Mouse (Mus musculus): ENCODE results near the gene Pias4. TPM values are rescaled to one million over a fixed set of nuclear protein-coding genes. Genes with fewer than 3 reads are reported as not detected.

Gene Pias4
- total and polyA plus RNA-seq, 2 experiments = 8.9 to 17.8 TPM

GRCm38 (mm10) chr10:81180946-81181345, 13.2 kb upstream of the Pias4 start:
- Histone ChIP-seq H3K9ac (ENCODE audit: low read depth, low read length) (no peak overlapping the region), H3K79me2 (ENCODE audit: control insufficient read depth, insufficient read depth, low read length) (peaks cover 29% of the 10 kb centered on the region), H3K36me3 (ENCODE audit: control insufficient read depth, insufficient read depth, low read length) (peaks cover 44% of the 10 kb centered on the region), H3K4me1 (ENCODE audit: control insufficient read depth, insufficient read depth, low read length) (peaks cover 20% of the 10 kb centered on the region), H3K4me3 (ENCODE audit: insufficient read depth, low read depth, low read length) (no peak overlapping the region), H3K27ac (replicated peaks; ENCODE audit: insufficient read depth, low read depth, low read length) (no peak overlapping the region), H3K27me3 (ENCODE audit: control insufficient read depth, insufficient read depth, low read length) (no peaks in the 10 kb centered on the region)
- 89% methylated on average over 13 of the region's 13 CpGs for WGBS
- DNase-seq (ENCODE audit: extremely low read depth, low read depth, low spot score) = no peak
- TF ChIP-seq CTCF (IDR thresholded peaks at IDR 0.05; ENCODE audit: low read depth, low read length) = no peak
- no peak for TF ChIP-seq POLR2A (IDR thresholded peaks at IDR 0.05; ENCODE audit: extremely low read depth, insufficient read depth, low read length)

GRCm38 (mm10) chr10:81179451-81180342, 12.0 kb upstream of the Pias4 start:
- H3K9ac ChIP-seq (ENCODE audit: low read depth, low read length) = no peak overlapping the region

GRCm38 (mm10) chr10:81178927-81179326, 11.2 kb upstream of the Pias4 start:
- H3K27me3 ChIP-seq (ENCODE audit: control insufficient read depth, insufficient read depth, low read length) = no peaks in the 10 kb centered on the region
- no peak overlapping the region for H3K27ac ChIP-seq (replicated peaks; ENCODE audit: insufficient read depth, low read depth, low read length)
- TF ChIP-seq CTCF (IDR thresholded peaks at IDR 0.05; ENCODE audit: low read depth, low read length) (no peak), POLR2A (IDR thresholded peaks at IDR 0.05; ENCODE audit: extremely low read depth, insufficient read depth, low read length) (no peak)
- 83% methylated on average over 11 of the region's 11 CpGs for WGBS
- no peak overlapping the region for H3K4me3 ChIP-seq (ENCODE audit: insufficient read depth, low read depth, low read length)
- H3K79me2 ChIP-seq (ENCODE audit: control insufficient read depth, insufficient read depth, low read length) = peaks cover 25% of the 10 kb centered on the region
- H3K9ac ChIP-seq (ENCODE audit: low read depth, low read length) = no peak overlapping the region
- DNase-seq (ENCODE audit: extremely low read depth, low read depth, low spot score) = no peak
- peaks cover 44% of the 10 kb centered on the region for H3K36me3 ChIP-seq (ENCODE audit: control insufficient read depth, insufficient read depth, low read length)
- peaks cover 23% of the 10 kb centered on the region for H3K4me1 ChIP-seq (ENCODE audit: control insufficient read depth, insufficient read depth, low read length)

More at GRCm38 (mm10) chr10:81179451-81180342, 12.0 kb upstream of the Pias4 start:
- no peak overlapping the region for H3K4me3 ChIP-seq (ENCODE audit: insufficient read depth, low read depth, low read length)
- H3K79me2 ChIP-seq (ENCODE audit: control insufficient read depth, insufficient read depth, low read length) = peaks cover 29% of the 10 kb centered on the region
- H3K4me1 ChIP-seq (ENCODE audit: control insufficient read depth, insufficient read depth, low read length) = peaks cover 25% of the 10 kb centered on the region
- no peaks in the 10 kb centered on the region for H3K27me3 ChIP-seq (ENCODE audit: control insufficient read depth, insufficient read depth, low read length)
- H3K27ac ChIP-seq (replicated peaks; ENCODE audit: insufficient read depth, low read depth, low read length) = no peak overlapping the region
- H3K36me3 ChIP-seq (ENCODE audit: control insufficient read depth, insufficient read depth, low read length) = peaks cover 44% of the 10 kb centered on the region
- WGBS = 83% methylated on average over 32 of the region's 32 CpGs
- no peak for TF ChIP-seq CTCF (IDR thresholded peaks at IDR 0.05; ENCODE audit: low read depth, low read length)
- no peak for TF ChIP-seq POLR2A (IDR thresholded peaks at IDR 0.05; ENCODE audit: extremely low read depth, insufficient read depth, low read length)
- no peak for DNase-seq (ENCODE audit: extremely low read depth, low read depth, low spot score)

- H3K27me3 ChIP-seq (ENCODE audit: control insufficient read depth, insufficient read depth, low read length) = no peaks in the 10 kb centered on the region
- WGBS = 27% methylated on average over 14 of the region's 14 CpGs
- H3K27ac ChIP-seq (replicated peaks; ENCODE audit: insufficient read depth, low read depth, low read length) = peak overlapping the region; percentile 37
- H3K79me2 ChIP-seq (ENCODE audit: control insufficient read depth, insufficient read depth, low read length) = peaks cover 20% of the 10 kb centered on the region
- peaks cover 44% of the 10 kb centered on the region for H3K36me3 ChIP-seq (ENCODE audit: control insufficient read depth, insufficient read depth, low read length)
- peak overlapping the region; percentile 93 for H3K9ac ChIP-seq (ENCODE audit: low read depth, low read length)
- no peak for DNase-seq (ENCODE audit: extremely low read depth, low read depth, low spot score)
- TF ChIP-seq CTCF (IDR thresholded peaks at IDR 0.05; ENCODE audit: low read depth, low read length) (no peak), POLR2A (IDR thresholded peaks at IDR 0.05; ENCODE audit: extremely low read depth, insufficient read depth, low read length) (no peak)
- peak overlapping the region; percentile 80 for H3K4me3 ChIP-seq (ENCODE audit: insufficient read depth, low read depth, low read length)
- H3K4me1 ChIP-seq (ENCODE audit: control insufficient read depth, insufficient read depth, low read length) = peaks cover 20% of the 10 kb centered on the region
Measured at GRCm38 (mm10) chr10:81177958-81178712, 10.4 kb upstream of the Pias4 start.

GRCm38 (mm10) chr10:81177491-81177925, 9.8 kb upstream of the Pias4 start:
- peak overlapping the region; percentile 93 for H3K9ac ChIP-seq (ENCODE audit: low read depth, low read length)
- H3K36me3 ChIP-seq (ENCODE audit: control insufficient read depth, insufficient read depth, low read length) = peaks cover 44% of the 10 kb centered on the region
- peaks cover 22% of the 10 kb centered on the region for H3K4me1 ChIP-seq (ENCODE audit: control insufficient read depth, insufficient read depth, low read length)
- peaks cover 20% of the 10 kb centered on the region for H3K79me2 ChIP-seq (ENCODE audit: control insufficient read depth, insufficient read depth, low read length)
- WGBS = under 1% methylated on average over 16 of the region's 16 CpGs
- TF ChIP-seq CTCF (IDR thresholded peaks at IDR 0.05; ENCODE audit: low read depth, low read length) (no peak), POLR2A (IDR thresholded peaks at IDR 0.05; ENCODE audit: extremely low read depth, insufficient read depth, low read length) (no peak)
- peak overlapping the region; percentile 94 for H3K27ac ChIP-seq (replicated peaks; ENCODE audit: insufficient read depth, low read depth, low read length)
- peak overlapping the region; percentile 80 for H3K4me3 ChIP-seq (ENCODE audit: insufficient read depth, low read depth, low read length)
- no peaks in the 10 kb centered on the region for H3K27me3 ChIP-seq (ENCODE audit: control insufficient read depth, insufficient read depth, low read length)
- peak; percentile 80 for DNase-seq (ENCODE audit: extremely low read depth, low read depth, low spot score)
